9 mouse cellular contexts compared by ENCODE assay signal in the genomic region with DNA sequence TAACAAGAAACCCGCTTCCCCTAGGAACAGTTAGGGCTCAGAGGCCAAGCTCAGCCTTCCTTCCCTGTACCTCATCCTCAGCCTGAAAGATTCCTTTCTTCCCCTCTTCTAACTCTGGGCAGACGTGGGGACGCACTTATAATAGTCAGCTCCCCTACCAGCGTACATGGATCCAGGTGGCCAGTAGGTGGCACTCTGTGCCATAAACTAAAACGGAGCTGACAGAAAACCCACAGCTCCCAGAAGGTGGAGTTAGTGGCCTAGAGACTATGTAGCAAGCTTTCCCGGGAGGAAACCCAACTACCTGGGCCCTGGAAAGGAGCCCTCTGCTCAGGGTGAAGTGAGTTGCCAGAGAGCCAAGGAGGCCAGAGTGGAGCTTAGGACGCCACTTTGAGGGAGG. TPM values are rescaled to one million over a fixed set of nuclear protein-coding genes. Genes with fewer than 3 reads are reported as not detected.
A peak's percentile ranks its signal among the peaks of the same experiment; 100 is the strongest.
DNase-seq lines count a peak whose midpoint lies in the region; ATAC-seq and TF ChIP-seq lines count a peak whose summit lies in the region.
"Had no signal": no experiment of that assay in that cellular context is flagged by ENCODE, and none has a peak within 500 bp of the region (broad histone marks: within the 10 kb centered on the region; RNA-seq: fewer than 3 reads in every experiment).

No protein-coding gene starts in this region.

- ATAC-seq in heart, embryonic 11.5 days (replicated peaks; ENCODE audit: insufficient number of reproducible peaks, low FRiP score, low TSS enrichment) = no peak
- ATAC-seq in forebrain, embryonic 11.5 days (replicated peaks; ENCODE audit: low FRiP score) = no peak
- peak; percentile 34; the same call in 1 of the 2 replicates for ATAC-seq in hindbrain, postnatal 0 days
- ATAC-seq in midbrain, embryonic 16.5 days = peak; percentile 40; the same call in 1 of the 2 replicates

- no peaks in the 10 kb centered on the region for H3K4me1 ChIP-seq in heart, embryonic 11.5 days (ENCODE audit: control insufficient read depth, insufficient read depth, low read length)
- no peaks in the 10 kb centered on the region for H3K4me1 ChIP-seq in forebrain, embryonic 11.5 days (replicated peaks; ENCODE audit: control insufficient read depth, insufficient read depth, low read length)
- H3K4me1 ChIP-seq in hindbrain, postnatal 0 days (ENCODE audit: insufficient read depth, low read length) = no peaks in the 10 kb centered on the region; the same call in 1 of the 2 replicates
- peaks cover 3% of the 10 kb centered on the region; the same call in 1 of the 2 replicates for H3K4me1 ChIP-seq in midbrain, embryonic 16.5 days (ENCODE audit: control insufficient read depth, insufficient read depth, low read length)
- H3K4me1 ChIP-seq: midbrain, embryonic 12.5 days had no signal

- H3K4me2 ChIP-seq in heart, embryonic 11.5 days = no peak overlapping the region
- H3K4me2 ChIP-seq in forebrain, embryonic 11.5 days (ENCODE audit: low read depth, low read length, severe bottlenecking) = no peak overlapping the region
- no peak overlapping the region for H3K4me2 ChIP-seq in hindbrain, postnatal 0 days (ENCODE audit: low read depth, low read length)
- H3K4me2 ChIP-seq in midbrain, embryonic 16.5 days (ENCODE audit: low read length) = no peak overlapping the region
- H3K4me2 ChIP-seq: midbrain, embryonic 12.5 days had no signal

- TF ChIP-seq CTCF in hindbrain, postnatal 0 days (IDR thresholded peaks at IDR 0.05; ENCODE audit: low read depth) = peak; percentile 93

- no peaks in the 10 kb centered on the region for H3K27me3 ChIP-seq in heart, embryonic 11.5 days (ENCODE audit: control insufficient read depth, insufficient read depth, low read length)
- no peaks in the 10 kb centered on the region for H3K27me3 ChIP-seq in forebrain, embryonic 11.5 days (ENCODE audit: control insufficient read depth, insufficient read depth, low read length)
- H3K27me3 ChIP-seq in hindbrain, postnatal 0 days (ENCODE audit: insufficient read depth, low read length) = no peaks in the 10 kb centered on the region
- H3K27me3 ChIP-seq in midbrain, embryonic 16.5 days (ENCODE audit: control insufficient read depth, insufficient read depth, low read depth, low read length) = no peaks in the 10 kb centered on the region
- H3K27me3 ChIP-seq: midbrain, embryonic 12.5 days had no signal

- peak; percentile 76 to 85 for DNase-seq in heart, adult 18-20 months
- peak; percentile 73 for DNase-seq in c-Kit-positive CD71-negative TER-119-negative erythroid progenitor cells, embryonic 14.5 days (ENCODE audit: low read depth)
- peak; percentile 81 for DNase-seq in forebrain, embryonic 11.5 days (ENCODE audit: low spot score)
- peak; percentile 91 for DNase-seq in hindbrain, postnatal 0 days (ENCODE audit: low spot score)
- DNase-seq in left cerebral cortex, adult 8-10 months (ENCODE audit: low spot score in 2 of 2) = peak; percentile 28 to 60
- DNase-seq in spleen, postnatal 4 days (ENCODE audit: low spot score in 2 of 2) = peak; percentile 51 to 73

- H3K9me3 ChIP-seq in heart, embryonic 11.5 days (replicated peaks; ENCODE audit: control insufficient read depth, low read length) = no peaks in the 10 kb centered on the region
- no peaks in the 10 kb centered on the region for H3K9me3 ChIP-seq in forebrain, embryonic 11.5 days (ENCODE audit: control insufficient read depth, low read length)
- H3K9me3 ChIP-seq in hindbrain, postnatal 0 days (ENCODE audit: low read length) = no peaks in the 10 kb centered on the region
- no peaks in the 10 kb centered on the region for H3K9me3 ChIP-seq in midbrain, embryonic 16.5 days (replicated peaks; ENCODE audit: control insufficient read depth, low read length, poor library complexity, severe bottlenecking)
- H3K9me3 ChIP-seq: midbrain, embryonic 12.5 days had no signal

- no peak overlapping the region for H3K27ac ChIP-seq in heart, embryonic 11.5 days (ENCODE audit: low read depth, low read length)
- H3K27ac ChIP-seq in forebrain, embryonic 11.5 days (ENCODE audit: low read depth, low read length) = no peak overlapping the region
- H3K27ac ChIP-seq in hindbrain, postnatal 0 days = no peak overlapping the region
- no peak overlapping the region for H3K27ac ChIP-seq in midbrain, embryonic 16.5 days (ENCODE audit: low read length)
- H3K27ac ChIP-seq: midbrain, embryonic 12.5 days had no signal

- WGBS in heart, embryonic 11.5 days (ENCODE audit: insufficient replicate concordance) = 22% methylated on average over 7 of the region's 7 CpGs
- WGBS in forebrain, embryonic 11.5 days = 24% methylated on average over 7 of the region's 7 CpGs
- 24% methylated on average over 7 of the region's 7 CpGs for WGBS in hindbrain, postnatal 0 days
- WGBS in midbrain, embryonic 16.5 days = 26% methylated on average over 7 of the region's 7 CpGs

- H3K9ac ChIP-seq in heart, embryonic 11.5 days (ENCODE audit: low read depth, low read length) = no peak overlapping the region
- no peak overlapping the region for H3K9ac ChIP-seq in forebrain, embryonic 11.5 days (ENCODE audit: low read length)
- no peak overlapping the region for H3K9ac ChIP-seq in hindbrain, postnatal 0 days (replicated peaks; ENCODE audit: low read length)
- H3K9ac ChIP-seq in midbrain, embryonic 16.5 days (ENCODE audit: low read depth, low read length) = no peak overlapping the region
- H3K9ac ChIP-seq: midbrain, embryonic 12.5 days had no signal

- no peak overlapping the region for H3K4me3 ChIP-seq in heart, embryonic 11.5 days (ENCODE audit: low read depth, low read length)
- no peak overlapping the region for H3K4me3 ChIP-seq in forebrain, embryonic 11.5 days (ENCODE audit: low read depth, low read length)
- H3K4me3 ChIP-seq in hindbrain, postnatal 0 days (ENCODE audit: low read length) = no peak overlapping the region
- H3K4me3 ChIP-seq in midbrain, embryonic 16.5 days (ENCODE audit: low read depth, low read length) = no peak overlapping the region
- H3K4me3 ChIP-seq: midbrain, embryonic 12.5 days had no signal

- H3K36me3 ChIP-seq in heart, embryonic 11.5 days (ENCODE audit: control insufficient read depth, insufficient read depth, low read length) = no peaks in the 10 kb centered on the region
- H3K36me3 ChIP-seq in forebrain, embryonic 11.5 days (ENCODE audit: control insufficient read depth, insufficient read depth, low read length) = no peaks in the 10 kb centered on the region
- no peaks in the 10 kb centered on the region for H3K36me3 ChIP-seq in hindbrain, postnatal 0 days (ENCODE audit: insufficient read depth, low read length)
- no peaks in the 10 kb centered on the region for H3K36me3 ChIP-seq in midbrain, embryonic 16.5 days (ENCODE audit: control insufficient read depth, insufficient read depth, low read length)
- H3K36me3 ChIP-seq: midbrain, embryonic 12.5 days had no signal

RNA-seq across cellular contexts. Expression of a gene that starts 18.3 kb away (rescaled TPM):
- 10 to 100 TPM; 11.2 to 13.0 TPM for total RNA-seq in heart, adult 18-20 months (2021)
- polyA plus RNA-seq in heart, embryonic 11.5 days (2014; fragmentation: Nextera tagmentation; extraction: Ambion mirVana) = 19.6 and 21.6 TPM in 2 replicates
- 8.1 and 9.2 TPM in 2 replicates for polyA plus RNA-seq in forebrain, embryonic 11.5 days (2014; fragmentation: Nextera tagmentation; extraction: Ambion mirVana)
- 3.2 and 7.7 TPM in 2 replicates for total RNA-seq in hindbrain, postnatal 0 days (2014; rRNA removed)
- 4.1 and 4.4 TPM in 2 replicates for polyA plus RNA-seq in hindbrain, postnatal 0 days (2015; fragmentation: Nextera tagmentation; extraction: Ambion mirVana)
- 1 to 10 TPM; 1.3 to 2.6 (median 2.1) TPM for total RNA-seq in left cerebral cortex, adult 8-10 months (2022)
- 3.4 and 4.3 TPM in 2 replicates for polyA plus RNA-seq in midbrain, embryonic 16.5 days (2015; fragmentation: Nextera tagmentation; extraction: Ambion mirVana)

RNA-seq across cellular contexts. Expression of a gene that starts 32.2 kb away (rescaled TPM):
- total RNA-seq in heart, adult 18-20 months (2021) = 10 to 100 TPM; 32.8 to 36.1 TPM
- polyA plus RNA-seq in heart, embryonic 11.5 days (2014; fragmentation: Nextera tagmentation; extraction: Ambion mirVana) = 0.10 and 0.16 TPM in 2 replicates
- polyA plus RNA-seq in forebrain, embryonic 11.5 days (2014; fragmentation: Nextera tagmentation; extraction: Ambion mirVana) = 0.73 and 0.85 TPM in 2 replicates
- total RNA-seq in hindbrain, postnatal 0 days (2014; rRNA removed) = 21.5 and 33.6 TPM in 2 replicates
- polyA plus RNA-seq in hindbrain, postnatal 0 days (2015; fragmentation: Nextera tagmentation; extraction: Ambion mirVana) = 4.0 and 5.1 TPM in 2 replicates
- 100 to 1,000 TPM; 158 to 198 (median 179) TPM for total RNA-seq in left cerebral cortex, adult 8-10 months (2022)
- polyA plus RNA-seq in midbrain, embryonic 16.5 days (2015; fragmentation: Nextera tagmentation; extraction: Ambion mirVana) = 3.9 and 4.0 TPM in 2 replicates

Comparison
In these comparisons a context has a peak if more than half of its experiments do, and no peak if none do; other contexts are left out.
1. ATAC-seq: peak in hindbrain, postnatal 0 days (single experiment) and midbrain, embryonic 16.5 days (single experiment); none in heart, embryonic 11.5 days (single experiment) and forebrain, embryonic 11.5 days (single experiment).
2. Peak in every context shown above with its lines, with median percentiles within 50 percentile points of each other: DNase-seq.